Mouse (Mus musculus): Measurements from ENCODE around the gene Gm42674.

The Gm42674 gene

DNA sequence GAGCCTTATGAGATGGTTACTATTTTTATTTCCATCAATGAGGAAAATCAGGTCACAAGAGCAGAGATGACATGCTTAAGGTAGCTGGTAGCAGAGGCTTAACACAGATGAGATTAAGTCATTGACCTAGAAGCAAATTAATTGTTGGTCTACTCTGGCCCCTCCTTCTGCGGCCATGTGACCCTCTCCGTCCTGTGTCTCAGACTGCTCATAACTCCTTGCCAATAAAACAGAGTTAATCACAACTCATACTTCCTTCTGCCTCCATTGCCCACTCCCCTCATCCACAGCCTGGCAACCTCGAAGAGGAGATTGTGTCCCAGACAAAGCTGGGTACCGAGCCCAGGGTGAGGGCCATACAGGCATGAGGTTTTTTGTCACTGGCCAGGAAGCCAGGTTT, 3.5 kb upstream of the Gm42674 start:
- DNase-seq (ENCODE audit: low spot score in 2 of 2): no peak

DNA sequence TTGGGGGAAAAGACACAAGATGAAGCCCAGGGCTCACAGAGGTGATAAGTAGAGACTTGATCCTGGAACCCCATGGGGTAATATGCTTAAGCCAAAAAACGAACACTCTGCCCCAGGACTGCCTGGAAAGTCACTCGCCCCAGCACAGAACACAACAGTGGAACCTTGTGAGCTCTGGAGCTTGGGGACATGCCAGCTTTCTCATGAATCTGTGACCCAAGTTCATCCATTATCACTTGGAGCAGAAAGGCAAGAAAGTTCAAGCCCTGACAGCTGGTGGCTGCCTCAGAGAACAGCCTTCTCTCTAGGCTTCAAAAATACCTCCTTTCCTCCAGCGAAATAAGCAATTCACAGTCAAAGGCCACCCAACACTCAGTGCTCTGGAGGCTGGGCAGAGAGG, 2.3 kb upstream of the Gm42674 start:
- DNase-seq (ENCODE audit: low spot score in 2 of 2): no peak

- DNase-seq (ENCODE audit: low spot score in 2 of 2): no peak
Observed at GRCm38 (mm10) chr3:90600036-90600435, 1.7 kb upstream of the Gm42674 start.

DNA sequence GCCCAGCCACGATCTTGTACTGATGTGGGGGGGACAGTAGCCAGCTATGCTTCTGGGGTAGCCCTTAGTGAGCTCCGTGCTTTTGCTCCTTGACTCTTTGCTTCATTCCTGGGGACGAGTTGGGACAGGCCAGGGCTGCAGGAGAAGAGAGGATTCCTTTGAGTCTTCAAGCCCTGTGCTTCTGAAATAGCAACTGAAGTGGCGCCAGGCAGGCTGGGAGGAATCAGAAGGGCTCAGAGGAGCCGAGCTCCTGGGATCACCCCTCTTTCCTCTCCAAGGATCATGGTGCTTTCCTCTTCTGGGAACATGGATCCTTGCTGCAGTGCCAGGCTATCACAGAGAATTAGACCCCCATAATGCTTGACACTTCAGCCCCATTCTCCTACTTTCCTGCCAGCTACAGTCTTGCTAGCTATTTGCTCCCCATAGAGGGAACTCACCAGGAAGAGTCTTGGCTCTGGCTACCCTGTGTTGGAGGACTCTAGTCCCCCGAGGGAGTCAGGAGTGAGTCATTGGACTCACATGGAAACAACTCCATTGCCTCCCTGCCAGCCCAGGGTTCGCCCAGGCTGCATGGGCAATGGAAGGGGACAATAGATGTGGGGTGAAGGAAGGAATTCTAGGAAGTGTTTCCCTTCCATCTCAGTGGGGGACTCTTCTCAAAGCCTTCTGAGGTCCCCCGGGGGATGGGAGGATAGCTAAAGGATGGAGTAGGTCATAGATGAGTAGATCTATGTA, 1.1 kb upstream of the Gm42674 start:
- DNase-seq (ENCODE audit: low spot score in 2 of 2): peak in 1 of 2 experiments; percentile 66

GRCm38 (mm10) chr3:90603623-90604022, 1.9 kb downstream of the Gm42674 start, which contains the start of gene S100a4:
Gene S100a4, plus strand, starts transcription at chr3:90603771.
- DNase-seq (ENCODE audit: low spot score in 2 of 2): no peak

- DNase-seq (ENCODE audit: low spot score in 2 of 2): peak; percentile 94 to 98
Observed at GRCm38 (mm10) chr3:90604416-90604815, 2.7 kb downstream of the Gm42674 start.

GRCm38 (mm10) chr3:90605049-90605448, 3.3 kb downstream of the Gm42674 start:
- DNase-seq (ENCODE audit: low spot score in 2 of 2): no peak

- no peak for DNase-seq (ENCODE audit: low spot score in 2 of 2)
Observed at GRCm38 (mm10) chr3:90605736-90606135, 4.0 kb downstream of the Gm42674 start.

DNA sequence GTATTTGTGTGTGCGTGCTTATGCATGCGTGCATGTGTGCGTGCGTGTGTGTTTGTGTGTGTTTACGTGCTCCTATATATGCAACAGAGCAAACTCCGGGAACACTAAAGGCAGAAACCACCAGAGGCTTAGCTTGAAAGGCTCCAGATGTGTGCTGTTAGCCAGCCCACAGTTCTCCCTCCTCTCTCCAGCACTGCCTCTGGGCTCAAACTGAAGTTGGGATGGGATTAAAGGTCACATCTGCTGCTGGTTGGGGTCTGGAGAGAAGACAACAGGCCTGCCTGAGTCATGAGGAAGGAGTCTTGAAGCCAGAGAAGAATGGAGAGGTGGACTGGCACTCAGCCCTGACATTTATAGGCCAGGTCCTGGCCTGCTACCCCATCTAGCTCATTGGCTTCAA, 4.5 kb downstream of the Gm42674 start:
- no peak for DNase-seq (ENCODE audit: low spot score in 2 of 2)

- no peak for DNase-seq (ENCODE audit: low spot score in 2 of 2)
Observed at GRCm38 (mm10) chr3:90607361-90607760, 5.7 kb downstream of the Gm42674 start.

- DNase-seq (ENCODE audit: low spot score in 2 of 2): no peak
Observed at GRCm38 (mm10) chr3:90608223-90608622, 6.5 kb downstream of the Gm42674 start, which contains the start of gene S100a5. Gene S100a5, plus strand, starts transcription at chr3:90608523.

DNA sequence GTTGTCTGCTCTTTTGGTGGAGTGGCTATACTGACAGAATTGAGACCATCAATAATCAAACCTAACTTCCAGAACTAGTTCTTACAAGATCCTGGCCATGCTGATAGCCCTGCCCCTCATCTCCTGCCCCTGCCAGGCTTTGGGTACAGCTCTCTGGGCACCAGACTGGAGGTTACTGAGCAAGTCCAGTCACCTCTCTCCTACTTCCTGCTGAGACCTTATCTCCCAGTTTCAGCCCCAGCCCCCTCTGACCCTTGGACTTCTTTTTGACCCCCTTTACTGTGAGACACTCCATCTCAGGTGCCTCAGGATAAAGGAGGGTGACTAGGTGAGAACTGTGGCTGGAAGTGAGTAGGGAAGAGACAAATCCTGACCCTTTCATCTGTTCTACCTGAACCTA, 7.4 kb downstream of the Gm42674 start:
- peak in 1 of 2 experiments; percentile 63 for DNase-seq (ENCODE audit: low spot score in 2 of 2)

DNA sequence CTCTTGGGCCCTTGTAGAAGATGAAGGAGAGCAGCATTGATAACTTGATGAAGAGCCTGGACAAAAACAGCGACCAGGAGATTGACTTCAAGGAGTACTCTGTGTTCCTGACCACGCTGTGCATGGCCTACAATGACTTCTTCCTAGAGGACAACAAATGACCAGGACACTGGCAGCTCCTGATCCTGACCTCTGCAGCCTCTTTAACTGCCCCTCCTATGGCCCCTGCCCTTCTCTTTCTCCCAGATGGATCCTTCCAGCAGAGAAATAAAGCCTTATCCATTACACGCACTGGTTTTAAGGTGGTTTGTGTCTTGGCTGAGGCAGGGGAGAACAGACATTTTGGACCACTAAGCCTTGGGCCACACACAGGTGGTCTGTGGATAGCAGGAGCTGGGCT, 9.8 kb downstream of the Gm42674 start:
- DNase-seq (ENCODE audit: low spot score in 2 of 2): no peak

DNA sequence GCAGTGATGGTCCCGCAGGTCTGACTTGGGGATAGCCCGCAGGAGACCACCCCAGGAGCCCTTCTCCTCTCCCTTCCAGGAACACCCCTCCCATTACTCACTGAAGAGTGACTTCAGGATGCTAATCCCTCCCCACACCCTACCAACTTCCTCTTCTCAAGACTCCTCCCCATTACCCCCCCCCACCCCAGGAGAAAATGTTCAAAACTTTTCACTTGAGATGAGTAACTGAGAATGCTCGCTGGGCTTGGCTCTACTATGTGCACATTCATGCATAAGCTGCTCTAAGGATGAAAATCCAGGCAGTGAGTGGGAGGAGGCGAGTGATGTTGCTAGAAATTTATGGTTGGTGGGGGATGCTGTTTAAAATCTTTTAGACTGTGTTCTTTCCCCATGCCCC, 10.4 kb downstream of the Gm42674 start:
- no peak for DNase-seq (ENCODE audit: low spot score in 2 of 2)

DNA sequence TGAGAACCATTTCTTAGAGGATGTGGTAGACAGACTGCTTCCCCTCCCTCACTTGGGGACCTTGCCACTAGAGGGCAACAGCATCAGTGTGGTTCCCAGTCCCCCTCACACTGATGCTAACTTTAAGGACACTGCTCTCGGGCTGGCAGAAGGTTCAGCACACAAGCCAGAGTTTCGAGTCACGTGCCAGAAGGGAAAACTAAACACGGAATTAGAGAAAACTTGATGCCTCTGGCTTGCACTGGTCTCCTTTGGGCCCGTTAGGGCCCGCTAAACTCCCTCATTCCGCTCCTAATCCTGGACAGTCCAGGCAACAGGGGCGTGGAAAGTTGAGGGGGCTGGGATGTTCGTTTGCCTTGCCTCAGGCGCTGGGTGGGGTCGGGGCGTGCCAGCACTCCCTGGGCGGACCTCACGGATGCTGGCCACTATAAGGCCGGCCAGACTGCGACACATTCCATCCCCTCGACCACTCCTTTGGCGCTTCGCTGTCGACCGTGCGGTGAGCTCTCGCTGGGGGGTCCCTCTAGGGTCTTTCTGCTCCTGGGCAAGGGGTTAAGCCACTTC, 11.1 kb downstream of the Gm42674 start, which contains the start of gene S100a6:
Gene S100a6, plus strand, starts transcription at position 155 of the 564 bp plus-strand sequence.
- DNase-seq (ENCODE audit: low spot score in 2 of 2): peak; percentile 86 to 90

- no peak for DNase-seq (ENCODE audit: low spot score in 2 of 2)
Observed at GRCm38 (mm10) chr3:90613461-90614147, 11.9 kb downstream of the Gm42674 start.

- no peak for DNase-seq (ENCODE audit: low spot score in 2 of 2)
Observed at GRCm38 (mm10) chr3:90614148-90614530, 12.4 kb downstream of the Gm42674 start.

- peak in 1 of 2 experiments; percentile 61 for DNase-seq (ENCODE audit: low spot score in 2 of 2)
Observed at GRCm38 (mm10) chr3:90614611-90615251, 13.0 kb downstream of the Gm42674 start.

DNA sequence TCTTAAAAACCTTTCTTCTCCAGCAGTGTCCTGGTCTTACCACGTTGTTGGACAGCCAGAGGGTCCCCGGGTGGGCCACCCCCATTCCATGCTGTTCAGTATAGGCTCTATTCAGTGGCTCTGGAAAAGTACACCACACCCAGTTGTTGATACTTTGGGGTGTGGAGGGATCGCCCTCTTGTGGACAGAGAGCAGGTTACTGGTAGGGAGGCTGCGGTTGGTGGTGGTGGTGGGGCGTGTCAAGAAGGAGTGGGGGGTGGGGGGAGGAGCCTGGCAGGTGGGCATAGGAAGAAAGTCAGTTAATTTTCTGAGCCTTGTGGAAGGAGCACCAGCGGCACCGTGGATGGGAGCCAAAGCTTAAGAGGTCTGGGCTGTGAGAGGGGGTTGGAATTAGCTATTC, 13.7 kb downstream of the Gm42674 start:
- DNase-seq (ENCODE audit: low spot score in 2 of 2): peak; percentile 75 to 83

DNA sequence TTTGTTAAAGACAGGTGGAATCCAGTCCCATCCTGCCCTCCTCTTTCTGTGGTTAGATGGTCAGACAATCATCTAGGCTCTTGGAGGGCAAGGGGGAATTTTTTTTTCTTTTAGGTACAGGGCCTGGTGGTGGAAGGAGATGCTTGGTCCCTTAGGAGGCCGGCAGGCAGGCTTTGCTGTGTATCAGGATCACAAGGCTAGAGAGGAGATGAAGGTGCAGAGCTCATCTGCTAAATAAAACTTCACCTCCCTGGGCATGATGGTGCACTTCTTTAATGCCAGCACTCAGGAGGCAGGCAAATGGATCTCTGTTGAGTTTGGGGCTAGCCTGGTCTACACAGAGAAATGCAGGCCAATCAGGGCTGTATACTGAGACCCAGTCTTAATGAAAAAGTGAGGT, 14.2 kb downstream of the Gm42674 start:
- no peak for DNase-seq (ENCODE audit: low spot score in 2 of 2)

DNA sequence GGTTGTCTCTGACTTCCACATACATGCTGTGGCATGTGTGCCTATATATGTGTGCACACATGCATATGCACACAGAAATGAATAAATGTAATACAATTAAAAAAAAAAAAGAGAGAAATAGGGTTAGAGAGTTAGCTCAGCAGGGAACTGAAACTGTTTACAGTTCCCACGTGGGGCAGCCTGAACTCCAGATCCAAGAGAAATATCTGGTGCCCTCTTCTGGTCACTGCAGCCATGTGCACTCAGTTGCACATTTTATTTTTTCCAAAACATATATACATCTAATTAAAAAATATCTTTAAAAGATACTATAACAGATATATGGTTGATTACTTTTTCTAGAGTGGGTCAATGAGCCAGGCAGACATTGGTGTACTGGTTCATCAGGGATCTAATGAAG, 15.9 kb downstream of the Gm42674 start:
- DNase-seq (ENCODE audit: low spot score in 2 of 2): no peak

GRCm38 (mm10) chr3:90621552-90621951, 19.8 kb downstream of the Gm42674 start:
- DNase-seq (ENCODE audit: low spot score in 2 of 2): no peak
